Mouse (Mus musculus) hindbrain, embryonic 15.5 days (tissue): ENCODE results near the gene 1700020L24Rik. TPM values are rescaled to one million over a fixed set of nuclear protein-coding genes. Genes with fewer than 3 reads are reported as not detected.
A peak's percentile ranks its signal among the peaks of the same experiment; 100 is the strongest.

Experiments used
- ATAC-seq: fragments of 200-750 bp; cut with Nextera tagmentation; 2 replicates; pipeline ENCODE4 v1.8.0; 2017; ENCODE audit warnings: low read depth, moderate number of reproducible peaks, moderate TSS enrichment; ENCODE audit not compliant: low FRiP score
- H3K27ac ChIP-seq: fragments of 300-500 bp; sonication (generic); replicated peaks from 2 replicates; pipeline ENCODE4 v1.5.1; 2015; ENCODE audit warnings: mild to moderate bottlenecking, inconsistent platforms
- H3K27me3 ChIP-seq: fragments of 300-500 bp; sonication (generic); 2 replicates; pipeline ENCODE4 v1.6.1; 2015; ENCODE audit warnings: control low read depth, inconsistent platforms
- H3K36me3 ChIP-seq: fragments of 300-500 bp; sonication (generic); 2 replicates; pipeline ENCODE4 v1.6.1; 2015; ENCODE audit warnings: control low read depth, inconsistent platforms
- H3K4me1 ChIP-seq: fragments of 300-500 bp; sonication (generic); replicated peaks from 2 replicates; pipeline ENCODE4 v1.6.1; 2015; ENCODE audit warnings: control low read depth, inconsistent platforms
- H3K4me2 ChIP-seq: fragments of 300-500 bp; sonication (generic); 2 replicates; pipeline ENCODE4 v1.6.1; 2015; ENCODE audit warnings: moderate library complexity, mild to moderate bottlenecking, inconsistent platforms
- H3K4me3 ChIP-seq: fragments of 300-500 bp; sonication (generic); 2 replicates; pipeline ENCODE4 v1.5.1; 2015; ENCODE audit warnings: mild to moderate bottlenecking, inconsistent platforms
- H3K9ac ChIP-seq: fragments of 300-500 bp; sonication (generic); 2 replicates; pipeline ENCODE4 v1.6.1; 2015; ENCODE audit warnings: inconsistent platforms
- H3K9me3 ChIP-seq: fragments of 300-500 bp; sonication (generic); 2 replicates; pipeline ENCODE4 v1.6.1; 2016; ENCODE audit warnings: control low read depth, inconsistent platforms
- WGBS: fragments of 180-500 bp; shearing (Covaris S2); methylation state at CpG from one replicate; pipeline ENCODE4 v1.1.7; 2015; 5-methylcytosine and 5-hydroxymethylcytosine counted together
- polyA plus RNA-seq: library from polyadenylated mRNA; unstranded; fragments of >200 nt; fragmentation: Nextera tagmentation; extraction: Ambion mirVana; gene quantifications from 2 replicates; pipeline ENCODE4 v1.2.1, GENCODE M21; 2015

1700020L24Rik gene
- 0.42 and 0.78 TPM in 2 replicates for polyA plus RNA-seq

DNA sequence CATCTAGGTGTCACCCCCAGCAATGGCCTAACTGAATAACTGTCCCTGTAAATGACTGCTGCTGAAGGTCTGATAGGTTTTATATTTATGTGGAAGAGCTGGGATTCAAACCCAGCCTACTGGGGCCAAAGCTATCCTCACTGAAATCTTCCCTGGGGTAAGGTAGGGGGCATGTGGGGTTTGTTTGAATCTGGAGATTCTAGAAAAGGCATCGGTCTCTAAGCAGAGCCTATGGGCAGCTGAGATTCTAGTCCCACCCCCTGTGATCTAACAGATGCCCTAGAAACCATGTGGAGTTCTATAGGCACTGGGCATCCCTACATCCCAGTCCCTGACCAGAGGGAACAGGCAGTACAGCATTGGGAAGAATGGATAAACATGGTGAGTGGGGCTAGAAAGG, at the start of gene 1700020L24Rik:
Gene 1700020L24Rik, plus strand, starts transcription at position 301 of the 400 bp plus-strand sequence.
- peaks cover 6% of the 10 kb centered on the region for H3K4me1 ChIP-seq
- H3K27me3 ChIP-seq, result peaks cover 10% of the 10 kb centered on the region
- no peak for ATAC-seq
- WGBS, result 95% methylated on average over 1 of the region's 1 CpGs
- H3K27ac ChIP-seq, result no peak within 1 kb of the TSS
- H3K9ac ChIP-seq, result no peak within 1 kb of the TSS
- H3K9me3 ChIP-seq, result no peaks in the 10 kb centered on the region
- H3K4me3 ChIP-seq, result no peak within 1 kb of the TSS
- H3K36me3 ChIP-seq, result no peaks in the 10 kb centered on the region
- no peak within 1 kb of the TSS for H3K4me2 ChIP-seq

DNA sequence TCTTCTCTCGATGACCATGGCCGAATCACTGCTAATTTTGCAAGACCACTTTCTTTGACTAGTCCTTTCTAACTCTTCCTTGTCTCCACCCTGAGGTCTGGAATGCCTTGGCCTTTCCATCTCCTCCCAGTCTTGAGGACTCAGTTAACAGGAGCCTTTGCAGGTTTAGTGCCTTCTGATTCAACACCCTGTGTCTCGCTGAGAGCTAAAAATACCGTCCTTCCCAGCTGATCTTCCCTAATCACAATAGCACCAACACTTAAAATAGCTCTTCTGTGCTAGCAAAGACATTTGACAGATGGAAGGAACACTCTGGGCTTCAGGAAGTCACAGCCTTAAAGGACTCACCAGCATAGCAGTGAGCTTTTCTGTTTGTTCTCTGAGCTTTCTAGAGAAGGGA, 44.4 kb upstream of the 1700020L24Rik start:
- Histone ChIP-seq H3K27ac (no peak overlapping the region), H3K9ac (no peak overlapping the region), H3K4me2 (no peak overlapping the region), H3K36me3 (peaks cover 39% of the 10 kb centered on the region), H3K27me3 (no peaks in the 10 kb centered on the region), H3K4me3 (no peak overlapping the region), H3K9me3 (no peaks in the 10 kb centered on the region), H3K4me1 (peaks cover 9% of the 10 kb centered on the region; the same call in 1 of the 2 replicates)
- 91% methylated on average over 4 of the region's 4 CpGs for WGBS
- ATAC-seq, result no peak

DNA sequence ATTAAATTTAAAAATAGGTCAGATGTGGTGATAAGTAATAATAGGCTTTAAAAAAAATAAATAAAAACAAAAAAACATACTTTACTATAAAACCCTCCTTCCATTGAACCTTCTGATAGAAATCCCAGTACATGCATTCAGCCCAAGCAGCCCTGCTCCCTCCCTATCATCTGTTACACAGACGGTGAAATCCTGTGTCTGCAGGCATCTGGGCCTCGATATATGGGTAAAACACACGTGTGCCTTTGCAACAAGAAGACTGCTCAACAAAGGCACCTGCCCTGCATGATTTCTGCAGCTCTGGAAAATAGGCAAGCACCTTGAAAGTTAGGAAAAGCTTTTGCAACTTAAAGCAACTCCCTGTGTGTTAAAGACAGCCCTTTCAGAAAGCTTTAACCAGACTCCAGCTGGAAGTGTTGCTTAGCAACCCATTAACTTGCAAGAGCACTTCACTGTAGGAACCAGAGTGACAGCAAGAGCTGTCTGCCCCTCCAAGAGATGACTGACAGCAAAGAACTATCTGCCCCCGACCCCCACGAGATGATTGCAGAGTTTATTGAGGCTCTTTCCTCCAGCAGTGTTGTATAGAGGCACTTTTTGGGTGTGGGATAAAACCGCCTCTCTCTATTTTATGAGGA, 42.6 kb upstream of the 1700020L24Rik start:
- Histone ChIP-seq H3K36me3 (peaks cover 53% of the 10 kb centered on the region), H3K27ac (no peak overlapping the region), H3K9me3 (no peaks in the 10 kb centered on the region), H3K4me1 (peaks cover 9% of the 10 kb centered on the region; the same call in 1 of the 2 replicates), H3K4me3 (no peak overlapping the region), H3K9ac (no peak overlapping the region), H3K27me3 (no peaks in the 10 kb centered on the region), H3K4me2 (no peak overlapping the region)
- no peak for ATAC-seq
- WGBS, result 15% methylated on average over 6 of the region's 6 CpGs

DNA sequence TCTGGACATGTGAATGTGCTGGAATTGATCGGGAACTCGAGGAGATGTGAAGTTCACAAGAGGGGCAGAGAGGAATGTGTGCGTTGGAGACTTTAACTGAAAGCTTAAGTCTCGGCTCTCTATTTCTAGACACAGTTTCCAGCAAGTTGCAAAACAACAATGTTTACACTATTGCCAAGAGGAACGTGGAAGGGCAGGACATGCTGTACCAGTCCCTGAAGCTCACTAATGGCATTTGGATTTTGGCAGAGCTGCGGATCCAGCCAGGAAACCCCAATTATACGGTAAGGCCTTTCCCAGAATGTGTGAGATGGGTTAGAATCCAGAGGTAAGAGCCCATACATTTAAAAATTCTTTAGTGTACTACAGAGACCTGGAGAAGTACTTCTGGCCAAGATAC, 39.9 kb upstream of the 1700020L24Rik start:
- H3K4me3 ChIP-seq, result no peak overlapping the region
- H3K4me2 ChIP-seq, result no peak overlapping the region
- WGBS, result 95% methylated on average over 7 of the region's 7 CpGs
- no peak overlapping the region for H3K9ac ChIP-seq
- no peaks in the 10 kb centered on the region for H3K27me3 ChIP-seq
- ATAC-seq, result no peak
- no peaks in the 10 kb centered on the region for H3K9me3 ChIP-seq
- H3K4me1 ChIP-seq, result peaks cover 9% of the 10 kb centered on the region; the same call in 1 of the 2 replicates
- H3K27ac ChIP-seq, result no peak overlapping the region
- peaks cover 36% of the 10 kb centered on the region for H3K36me3 ChIP-seq

DNA sequence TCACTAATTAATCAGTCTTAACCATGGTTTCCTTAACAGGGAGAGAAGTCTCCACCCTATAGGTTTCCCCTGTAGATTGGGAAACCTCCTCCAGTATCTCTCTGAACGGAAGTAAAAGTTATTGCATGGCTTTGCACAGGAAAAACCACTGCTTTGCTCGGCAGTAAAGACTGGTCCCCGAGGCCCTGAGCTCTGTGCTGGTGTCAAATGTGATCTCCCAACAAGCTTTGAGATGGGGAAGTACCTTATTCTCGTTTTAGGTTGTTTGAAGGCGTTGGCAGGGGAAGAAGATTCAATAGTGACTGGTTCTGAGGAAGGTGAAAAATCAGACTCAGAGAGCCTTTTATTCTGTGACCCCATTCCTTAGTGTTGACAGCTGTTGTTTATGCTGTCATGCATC, 38.8 kb upstream of the 1700020L24Rik start:
- Histone ChIP-seq H3K4me2 (no peak overlapping the region), H3K27me3 (no peaks in the 10 kb centered on the region), H3K36me3 (peaks cover 38% of the 10 kb centered on the region), H3K9ac (no peak overlapping the region), H3K27ac (no peak overlapping the region), H3K4me3 (no peak overlapping the region), H3K9me3 (no peaks in the 10 kb centered on the region), H3K4me1 (peaks cover 9% of the 10 kb centered on the region; the same call in 1 of the 2 replicates)
- 80% methylated on average over 5 of the region's 5 CpGs for WGBS
- no peak for ATAC-seq

DNA sequence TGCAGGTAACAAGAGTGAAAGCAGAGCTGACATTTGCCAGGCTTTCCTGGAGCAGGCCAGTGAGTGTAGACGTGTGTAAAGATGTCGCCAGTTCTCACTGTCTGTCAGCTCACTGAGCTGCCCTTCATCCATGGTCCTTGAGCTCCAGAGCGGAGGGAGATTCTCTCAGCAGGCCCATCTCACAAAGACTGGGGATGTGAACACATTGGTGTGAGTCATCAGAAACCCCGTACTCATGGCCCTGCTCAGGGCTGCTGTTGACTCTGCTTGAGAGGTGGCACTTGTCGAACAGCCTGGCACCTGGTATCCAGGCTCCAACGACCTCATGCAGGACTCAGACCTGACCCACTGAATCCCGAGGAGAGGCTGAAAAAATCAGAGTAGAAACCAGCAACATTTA, 33.7 kb upstream of the 1700020L24Rik start:
- Histone ChIP-seq H3K9me3 (no peaks in the 10 kb centered on the region), H3K4me3 (no peak overlapping the region), H3K4me1 (no peaks in the 10 kb centered on the region), H3K9ac (no peak overlapping the region), H3K36me3 (peaks cover 29% of the 10 kb centered on the region), H3K4me2 (no peak overlapping the region), H3K27ac (no peak overlapping the region), H3K27me3 (no peaks in the 10 kb centered on the region)
- ATAC-seq, result no peak
- 90% methylated on average over 7 of the region's 7 CpGs for WGBS

DNA sequence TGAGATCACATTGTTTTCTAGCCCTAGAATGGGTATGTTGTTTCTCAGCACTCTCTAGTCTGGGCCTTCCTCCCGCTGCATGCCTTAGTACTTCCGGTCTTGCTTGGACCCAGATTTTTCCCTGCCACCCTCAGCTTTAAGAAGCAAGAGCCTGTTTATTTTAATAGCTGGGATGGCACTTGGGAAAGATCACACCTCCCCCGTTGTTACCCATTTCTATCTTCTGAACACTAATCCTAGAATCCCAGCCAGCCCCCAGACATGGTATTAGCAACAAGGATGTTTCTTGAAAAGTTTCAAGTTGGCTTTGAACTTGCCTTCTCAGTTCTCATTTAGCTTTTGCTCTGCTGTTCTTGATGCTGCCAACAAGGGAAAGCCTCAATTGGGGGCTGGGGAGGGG, 31.1 kb upstream of the 1700020L24Rik start:
- Histone ChIP-seq H3K4me1 (peaks cover 19% of the 10 kb centered on the region), H3K27ac (no peak overlapping the region), H3K4me2 (no peak overlapping the region), H3K36me3 (peaks cover 22% of the 10 kb centered on the region), H3K9me3 (no peaks in the 10 kb centered on the region), H3K27me3 (no peaks in the 10 kb centered on the region), H3K4me3 (no peak overlapping the region), H3K9ac (no peak overlapping the region)
- no peak for ATAC-seq
- WGBS, result 73% methylated on average over 3 of the region's 3 CpGs

DNA sequence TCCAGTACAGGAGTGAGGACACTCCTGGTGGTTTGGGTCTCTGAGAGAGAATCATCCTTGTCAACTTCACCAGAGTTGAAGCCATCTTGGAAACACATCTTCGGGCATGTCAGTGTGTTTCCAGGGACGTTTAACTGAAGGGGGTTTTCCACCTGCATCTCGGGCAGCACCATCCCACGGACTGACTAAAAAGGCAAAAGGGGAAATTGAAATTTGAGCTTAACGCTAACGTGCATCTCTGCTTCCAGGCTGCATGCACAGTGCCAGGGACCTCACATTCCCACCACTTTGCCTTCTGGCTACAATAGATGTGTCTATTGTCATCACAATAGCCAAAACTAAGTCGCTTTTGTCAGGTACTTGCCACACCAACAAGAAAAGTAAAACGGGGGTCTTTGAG, 29.2 kb upstream of the 1700020L24Rik start:
- no peak overlapping the region for H3K9ac ChIP-seq
- H3K27me3 ChIP-seq, result no peaks in the 10 kb centered on the region
- no peak overlapping the region for H3K27ac ChIP-seq
- H3K4me1 ChIP-seq, result peaks cover 25% of the 10 kb centered on the region
- ATAC-seq, result no peak
- H3K36me3 ChIP-seq, result peaks cover 10% of the 10 kb centered on the region
- no peaks in the 10 kb centered on the region for H3K9me3 ChIP-seq
- no peak overlapping the region for H3K4me2 ChIP-seq
- 39% methylated on average over 8 of the region's 8 CpGs for WGBS
- no peak overlapping the region for H3K4me3 ChIP-seq

DNA sequence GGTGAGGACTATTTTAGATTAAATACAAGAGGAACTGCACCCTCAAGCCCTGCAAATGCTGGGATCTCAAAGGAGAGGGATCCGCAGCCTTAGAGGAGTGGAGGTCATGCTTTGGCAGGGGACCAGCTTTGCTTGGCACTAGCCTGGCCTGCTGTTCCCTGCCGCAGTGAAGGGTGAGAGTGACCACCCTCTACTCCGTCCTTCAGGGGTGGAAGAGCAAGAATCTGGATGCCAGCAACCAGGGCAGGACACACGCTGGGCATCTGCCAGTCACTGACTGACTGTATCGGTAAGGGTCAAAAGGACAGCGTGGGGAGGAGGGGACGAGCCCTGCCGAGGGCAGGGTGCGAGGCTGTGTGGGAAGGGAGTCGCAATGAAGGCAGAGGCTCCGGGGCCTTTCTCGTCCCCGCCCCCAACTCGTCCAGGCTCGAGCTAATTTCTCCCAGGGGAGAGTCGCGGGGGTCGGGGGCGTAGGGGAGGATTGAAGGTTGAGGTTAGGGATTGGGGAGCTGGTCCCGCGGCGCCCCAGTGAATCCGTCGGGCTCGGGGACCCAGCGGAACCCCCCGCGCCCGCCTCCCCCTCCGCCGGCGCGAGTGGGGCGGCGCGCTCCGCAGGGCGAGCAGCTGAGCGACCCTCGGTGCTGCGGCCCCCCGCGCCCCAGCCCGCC, 28.3 kb upstream of the 1700020L24Rik start, which contains the start of gene Rasl10b:
Gene Rasl10b, plus strand, starts transcription at position 51 of the 668 bp plus-strand sequence.
- WGBS, result under 1% methylated on average over 26 of the region's 44 CpGs
- no peaks in the 10 kb centered on the region for H3K27me3 ChIP-seq
- H3K9ac ChIP-seq, result peak within 1 kb of the TSS; percentile 86
- peak within 1 kb of the TSS; percentile 45 for H3K27ac ChIP-seq
- peak within 1 kb of the TSS; percentile 75 for H3K4me2 ChIP-seq
- H3K9me3 ChIP-seq, result no peaks in the 10 kb centered on the region
- ATAC-seq, result peak; percentile 85
- peaks cover 25% of the 10 kb centered on the region for H3K4me1 ChIP-seq
- peak within 1 kb of the TSS; percentile 85 for H3K4me3 ChIP-seq
- H3K36me3 ChIP-seq, result 0 out of 2 replicates have a peak, but pooled peaks cover 2% of the 10 kb centered on the region

DNA sequence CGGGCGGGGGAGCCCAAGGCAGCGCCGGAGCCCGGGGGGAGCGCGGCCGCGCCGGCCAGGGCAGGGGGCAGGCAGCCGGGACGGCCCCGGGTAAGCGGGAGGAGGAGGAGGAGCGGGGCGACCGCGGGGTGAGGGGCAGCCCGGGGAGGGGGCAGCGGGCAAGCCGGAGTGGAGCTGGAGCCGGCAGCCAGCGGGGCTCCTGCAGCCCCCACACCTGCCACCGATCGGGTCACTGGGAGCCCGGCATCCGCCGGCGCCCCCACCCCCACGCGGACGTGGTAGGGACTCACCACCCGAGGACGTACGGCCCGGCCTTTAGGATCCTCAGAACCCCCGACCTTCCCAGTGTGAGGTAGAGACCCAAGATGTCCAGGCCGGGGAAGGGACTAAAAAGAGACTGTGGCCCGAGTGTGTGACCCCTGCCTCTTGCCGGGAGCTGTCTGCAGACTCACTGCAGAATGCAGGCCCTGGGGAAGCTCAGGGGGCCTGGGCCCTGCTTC, 27.6 kb upstream of the 1700020L24Rik start:
- Histone ChIP-seq H3K4me2 (peak overlapping the region; percentile 75), H3K27me3 (no peaks in the 10 kb centered on the region), H3K4me1 (peaks cover 25% of the 10 kb centered on the region), H3K36me3 (no peaks in the 10 kb centered on the region), H3K4me3 (peak overlapping the region; percentile 85), H3K9me3 (no peaks in the 10 kb centered on the region), H3K9ac (peak overlapping the region; percentile 86), H3K27ac (peak overlapping the region; percentile 45)
- under 1% methylated on average over 20 of the region's 40 CpGs for WGBS
- ATAC-seq, result peak; percentile 37

DNA sequence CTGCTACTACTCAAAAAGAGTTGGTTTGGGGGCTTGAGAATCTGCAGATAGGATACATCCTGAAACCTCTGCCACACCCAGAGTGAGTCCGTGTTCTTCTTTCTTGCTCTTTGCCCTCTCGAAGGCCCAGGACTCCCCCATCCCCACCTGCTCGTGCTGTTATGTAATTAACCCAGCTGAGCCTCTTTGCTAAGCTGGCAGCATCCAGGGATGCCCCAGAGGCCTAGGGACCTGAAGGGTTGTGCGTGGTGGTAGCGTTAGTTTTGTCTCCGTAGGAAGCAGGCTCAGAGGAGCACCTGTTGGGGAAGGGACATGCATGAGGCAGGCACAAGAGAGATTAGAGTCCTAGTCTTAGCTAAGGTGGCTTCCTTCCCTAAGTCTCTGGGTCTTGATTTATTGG, 27.0 kb upstream of the 1700020L24Rik start:
- peak overlapping the region; percentile 75 for H3K4me2 ChIP-seq
- ATAC-seq, result no peak

DNA sequence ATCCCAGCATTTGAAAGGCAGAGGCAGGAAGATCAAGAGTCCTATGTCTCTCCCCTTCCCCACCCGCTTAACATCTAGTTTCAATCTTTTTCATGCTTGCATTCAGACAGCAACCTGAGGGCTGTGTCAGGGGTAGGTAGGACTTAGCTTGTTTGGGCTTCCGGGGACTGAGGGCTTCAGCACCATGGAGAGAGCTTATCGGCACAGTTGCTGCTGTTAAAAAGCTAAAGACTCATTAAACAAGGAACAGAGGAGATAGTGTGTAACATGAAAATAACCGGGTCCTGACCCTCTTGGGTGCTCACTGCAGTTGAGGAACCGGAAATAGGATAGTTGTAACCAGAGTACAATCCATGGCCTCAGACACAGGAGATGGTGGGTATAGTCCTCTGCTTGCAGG, 20.4 kb upstream of the 1700020L24Rik start:
- peaks cover 18% of the 10 kb centered on the region for H3K27me3 ChIP-seq
- WGBS, result 19% methylated on average over 5 of the region's 5 CpGs
- no peak for ATAC-seq
- H3K4me3 ChIP-seq, result no peak overlapping the region
- H3K4me2 ChIP-seq, result no peak overlapping the region
- no peaks in the 10 kb centered on the region for H3K36me3 ChIP-seq
- H3K4me1 ChIP-seq, result peaks cover 21% of the 10 kb centered on the region
- H3K27ac ChIP-seq, result no peak overlapping the region
- H3K9me3 ChIP-seq, result no peaks in the 10 kb centered on the region
- H3K9ac ChIP-seq, result no peak overlapping the region

More for the DNA sequence above, 27.0 kb upstream of the 1700020L24Rik start:
- no peaks in the 10 kb centered on the region for H3K36me3 ChIP-seq
- no peaks in the 10 kb centered on the region for H3K9me3 ChIP-seq
- H3K9ac ChIP-seq, result peak overlapping the region; percentile 86
- H3K4me3 ChIP-seq, result peak overlapping the region; percentile 85
- H3K4me1 ChIP-seq, result peaks cover 25% of the 10 kb centered on the region
- WGBS, result 26% methylated on average over 6 of the region's 6 CpGs
- H3K27me3 ChIP-seq, result no peaks in the 10 kb centered on the region
- H3K27ac ChIP-seq, result no peak overlapping the region
